Mouse (Mus musculus): ENCODE results near the gene Atf3.
"Not testable (repeated sequence)": the region's sequence is repeated elsewhere in the genome, so short reads cannot be mapped to it uniquely, and the experiment has no call there.

Gene Atf3

GRCm38 (mm10) chr1:191150924-191151605 lies 66.8 kb downstream of the Atf3 start:
- DNase-seq (ENCODE audit: low read depth, low spot score) = no peak

GRCm38 (mm10) chr1:191149489-191149888 lies 68.3 kb downstream of the Atf3 start:
- not testable (repeated sequence) for DNase-seq (ENCODE audit: low read depth, low spot score)

GRCm38 (mm10) chr1:191140983-191141382 lies 76.9 kb downstream of the Atf3 start:
- no peak for DNase-seq (ENCODE audit: low read depth, low spot score)

- DNase-seq (ENCODE audit: low read depth, low spot score) = no peak
These were observed 78.9 kb downstream of the Atf3 start for GRCm38 (mm10) chr1:191138874-191139495.

- DNase-seq (ENCODE audit: low read depth, low spot score) = no peak
These were observed 79.4 kb downstream of the Atf3 start for GRCm38 (mm10) chr1:191138436-191138835.

GRCm38 (mm10) chr1:191135406-191135805 lies 82.4 kb downstream of the Atf3 start:
- no peak for DNase-seq (ENCODE audit: low read depth, low spot score)

- DNase-seq (ENCODE audit: low read depth, low spot score) = no peak
These were observed 84.9 kb downstream of the Atf3 start for GRCm38 (mm10) chr1:191132934-191133333.

- DNase-seq (ENCODE audit: low read depth, low spot score) = no peak
These were observed 85.6 kb downstream of the Atf3 start for GRCm38 (mm10) chr1:191132240-191132639.

GRCm38 (mm10) chr1:191131692-191132091 lies 86.1 kb downstream of the Atf3 start:
- no peak for DNase-seq (ENCODE audit: low read depth, low spot score)

GRCm38 (mm10) chr1:191125811-191126638 lies 91.8 kb downstream of the Atf3 start:
- DNase-seq (ENCODE audit: low read depth, low spot score) = peak; percentile 70

- DNase-seq (ENCODE audit: low read depth, low spot score) = no peak
These were observed 93.6 kb downstream of the Atf3 start for GRCm38 (mm10) chr1:191124288-191124687.

- no peak for DNase-seq (ENCODE audit: low read depth, low spot score)
These were observed 94.1 kb downstream of the Atf3 start for GRCm38 (mm10) chr1:191123696-191124095.

- DNase-seq (ENCODE audit: low read depth, low spot score) = no peak
These were observed 95.1 kb downstream of the Atf3 start for GRCm38 (mm10) chr1:191122744-191123143.
